ENCODE assay signal across 9 mouse cellular contexts in the genomic region with DNA sequence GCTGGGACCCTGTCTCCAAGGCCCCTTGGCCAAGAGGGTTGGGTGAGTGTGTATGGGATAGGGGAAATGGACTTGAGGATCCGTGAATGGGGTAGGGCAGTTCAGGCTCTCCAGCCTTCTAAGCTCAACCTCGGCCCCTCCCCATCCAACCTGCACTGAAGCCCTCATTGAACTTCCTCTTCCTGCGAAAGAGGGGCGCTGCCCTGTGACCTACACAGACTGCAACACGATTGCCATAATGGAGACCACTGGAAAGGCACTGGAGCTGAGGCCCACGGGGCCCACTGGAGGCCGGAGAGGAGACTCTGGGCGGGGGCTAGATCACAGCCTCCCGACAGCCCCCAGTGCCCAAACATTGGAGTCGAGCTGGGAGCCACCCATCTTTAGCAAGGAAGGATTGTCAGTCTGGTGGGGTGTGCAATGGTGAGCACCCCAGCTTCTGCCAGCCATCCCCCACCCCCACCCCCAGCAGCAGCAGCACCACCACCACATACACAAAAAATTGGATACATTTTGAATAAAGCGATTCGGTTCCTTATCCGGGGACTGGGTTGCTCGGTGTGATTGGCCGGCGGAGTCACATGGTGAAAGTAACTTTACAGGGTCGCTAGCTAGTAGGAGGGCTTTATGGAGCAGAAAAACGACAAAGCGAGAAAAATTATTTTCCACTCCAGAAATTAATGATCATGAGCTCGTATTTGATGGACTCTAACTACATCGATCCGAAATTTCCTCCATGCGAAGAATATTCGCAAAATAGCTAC. TPM values are rescaled to one million over a fixed set of nuclear protein-coding genes. Genes with fewer than 3 reads are reported as not detected.
DNase-seq lines count a peak whose midpoint lies in the region; ATAC-seq lines count a peak whose summit lies in the region.
"Had no signal": no experiment of that assay in that cellular context is flagged by ENCODE, and none has a peak within 500 bp of the region (broad histone marks: within the 10 kb centered on the region; RNA-seq: fewer than 3 reads in every experiment).

No protein-coding gene starts in this region.

- H3K27ac ChIP-seq in heart, embryonic 15.5 days = no peak overlapping the region
- peak overlapping the region; percentile 91 for H3K27ac ChIP-seq in hindbrain, embryonic 11.5 days (ENCODE audit: low read depth, low read length)
- H3K27ac ChIP-seq in midbrain, embryonic 15.5 days = no peak overlapping the region

- H3K27me3 ChIP-seq in heart, embryonic 15.5 days = peaks cover 98% of the 10 kb centered on the region
- peaks cover 88% of the 10 kb centered on the region for H3K27me3 ChIP-seq in hindbrain, embryonic 11.5 days (ENCODE audit: control insufficient read depth, insufficient read depth, low read length)
- peaks cover 97% of the 10 kb centered on the region for H3K27me3 ChIP-seq in midbrain, embryonic 15.5 days (replicated peaks)

- peak overlapping the region; percentile 51 for H3K4me2 ChIP-seq in heart, embryonic 15.5 days
- H3K4me2 ChIP-seq in hindbrain, embryonic 11.5 days (replicated peaks; ENCODE audit: low read depth, low read length) = peak overlapping the region; percentile 55
- H3K4me2 ChIP-seq in midbrain, embryonic 15.5 days = peak overlapping the region; percentile 17; the same call in 1 of the 2 replicates

- H3K4me1 ChIP-seq in heart, embryonic 15.5 days (replicated peaks) = peaks cover 9% of the 10 kb centered on the region
- no peaks in the 10 kb centered on the region; the same call in 1 of the 2 replicates for H3K4me1 ChIP-seq in hindbrain, embryonic 11.5 days (replicated peaks; ENCODE audit: control insufficient read depth, insufficient read depth, low read length)
- H3K4me1 ChIP-seq in midbrain, embryonic 15.5 days = no peaks in the 10 kb centered on the region

- ATAC-seq in heart, embryonic 15.5 days (replicated peaks; ENCODE audit: insufficient number of reproducible peaks, insufficient read depth, low FRiP score, low read depth) = no peak
- ATAC-seq in hindbrain, embryonic 11.5 days (ENCODE audit: low FRiP score) = peak; percentile 36
- ATAC-seq in midbrain, embryonic 15.5 days (replicated peaks) = no peak

- no peaks in the 10 kb centered on the region for H3K9me3 ChIP-seq in heart, embryonic 15.5 days (replicated peaks)
- H3K9me3 ChIP-seq in hindbrain, embryonic 11.5 days (ENCODE audit: control insufficient read depth, low read length) = no peaks in the 10 kb centered on the region
- H3K9me3 ChIP-seq in midbrain, embryonic 15.5 days = no peaks in the 10 kb centered on the region

- 2% methylated on average over 24 of the region's 24 CpGs for WGBS in heart, embryonic 15.5 days
- under 1% methylated on average over 24 of the region's 24 CpGs for WGBS in hindbrain, embryonic 11.5 days
- WGBS in midbrain, embryonic 15.5 days = 1% methylated on average over 24 of the region's 24 CpGs

- no peak for DNase-seq in heart, postnatal 4 days
- peak; percentile 27 for DNase-seq in NIH3T3 (ENCODE audit: low read depth)
- DNase-seq in hindbrain, embryonic 11.5 days (ENCODE audit: low spot score) = peak; percentile 48
- no peak for DNase-seq in spleen, adult 12 weeks (ENCODE audit: low spot score)
- DNase-seq in yolk sac, embryonic 10.5 days (ENCODE audit: low spot score) = no peak
- no peak for DNase-seq in spleen, postnatal 10 days (ENCODE audit: low spot score in 2 of 2)

- H3K4me3 ChIP-seq in heart, embryonic 15.5 days = peak overlapping the region; percentile 42
- H3K4me3 ChIP-seq in hindbrain, embryonic 11.5 days (ENCODE audit: low read depth, low read length) = peak overlapping the region; percentile 51
- no peak overlapping the region for H3K4me3 ChIP-seq in midbrain, embryonic 15.5 days

- no peak overlapping the region for H3K9ac ChIP-seq in heart, embryonic 15.5 days
- peak overlapping the region; percentile 77 for H3K9ac ChIP-seq in hindbrain, embryonic 11.5 days (ENCODE audit: low read depth, low read length)
- H3K9ac ChIP-seq in midbrain, embryonic 15.5 days = no peak overlapping the region

- no peaks in the 10 kb centered on the region for H3K36me3 ChIP-seq in heart, embryonic 15.5 days
- no peaks in the 10 kb centered on the region for H3K36me3 ChIP-seq in hindbrain, embryonic 11.5 days (ENCODE audit: control insufficient read depth, insufficient read depth, low read length)
- no peaks in the 10 kb centered on the region for H3K36me3 ChIP-seq in midbrain, embryonic 15.5 days (replicated peaks)

RNA-seq across cellular contexts. Expression of gene Hoxc4, which starts 15.5 kb away (rescaled TPM):
- polyA plus RNA-seq in heart, embryonic 15.5 days (2015; fragmentation: Nextera tagmentation; extraction: Ambion mirVana) = 0.52 and 1.7 TPM in 2 replicates
- total RNA-seq in heart, postnatal 4 days (2021) = under 1 TPM in 1 of 2 experiments, not detected in 1; 0.14 TPM
- 37.3 and 37.8 TPM in 2 replicates for polyA plus RNA-seq in hindbrain, embryonic 11.5 days (2014; fragmentation: Nextera tagmentation; extraction: Ambion mirVana)
- 0.08 TPM in 1 of 2 replicates, not detected in the other for polyA plus RNA-seq in midbrain, embryonic 15.5 days (2015; fragmentation: Nextera tagmentation; extraction: Ambion mirVana)
- total RNA-seq: layer of hippocampus, postnatal 10 days had no signal

RNA-seq across cellular contexts. Expression of gene Hoxc6, which starts 36.2 kb away (rescaled TPM):
- 0.43 and 0.57 TPM in 2 replicates for polyA plus RNA-seq in heart, embryonic 15.5 days (2015; fragmentation: Nextera tagmentation; extraction: Ambion mirVana)
- total RNA-seq in heart, postnatal 4 days (2021) = under 1 TPM in 1 of 2 experiments, not detected in 1; 0.16 TPM
- 0.45 and 5.4 TPM in 2 replicates for polyA plus RNA-seq in hindbrain, embryonic 11.5 days (2014; fragmentation: Nextera tagmentation; extraction: Ambion mirVana)
- not detected in 2 replicates for polyA plus RNA-seq in midbrain, embryonic 15.5 days (2015; fragmentation: Nextera tagmentation; extraction: Ambion mirVana)
- total RNA-seq: layer of hippocampus, postnatal 10 days had no signal

RNA-seq across cellular contexts. Expression of gene Hoxc8, which starts 43.8 kb away (rescaled TPM):
- polyA plus RNA-seq in heart, embryonic 15.5 days (2015; fragmentation: Nextera tagmentation; extraction: Ambion mirVana) = 0.16 TPM in 1 of 2 replicates, not detected in the other
- total RNA-seq in heart, postnatal 4 days (2021) = not detected
- not detected in 2 replicates for polyA plus RNA-seq in hindbrain, embryonic 11.5 days (2014; fragmentation: Nextera tagmentation; extraction: Ambion mirVana)
- not detected in 2 replicates for polyA plus RNA-seq in midbrain, embryonic 15.5 days (2015; fragmentation: Nextera tagmentation; extraction: Ambion mirVana)
- total RNA-seq: layer of hippocampus, postnatal 10 days had no signal

RNA-seq across cellular contexts. Expression of gene Hoxc9, which starts 58.0 kb away (rescaled TPM):
- polyA plus RNA-seq in heart, embryonic 15.5 days (2015; fragmentation: Nextera tagmentation; extraction: Ambion mirVana) = 0.19 TPM in 1 of 2 replicates, not detected in the other
- not detected for total RNA-seq in heart, postnatal 4 days (2021)
- not detected in 2 replicates for polyA plus RNA-seq in hindbrain, embryonic 11.5 days (2014; fragmentation: Nextera tagmentation; extraction: Ambion mirVana)
- not detected in 2 replicates for polyA plus RNA-seq in midbrain, embryonic 15.5 days (2015; fragmentation: Nextera tagmentation; extraction: Ambion mirVana)
- total RNA-seq: layer of hippocampus, postnatal 10 days had no signal

Comparison
In these comparisons a context has a peak if more than half of its experiments do, and no peak if none do; other contexts are left out.
1. DNase-seq: peak in NIH3T3 (single experiment) and hindbrain, embryonic 11.5 days (single experiment); none in heart, postnatal 4 days (single experiment), spleen, adult 12 weeks (single experiment), yolk sac, embryonic 10.5 days (single experiment) and spleen, postnatal 10 days (0 of 2).
2. RNA of gene Hoxc4, which starts 15.5 kb away (polyA plus RNA-seq): 37.3 to 37.8 TPM in hindbrain, embryonic 11.5 days; 0.52 to 1.7 TPM in heart, embryonic 15.5 days and 0.08 TPM in midbrain, embryonic 15.5 days; every median in the first group is over 10 times any median in the second.
3. Peak in every context shown above with its lines, with median percentiles within 50 percentile points of each other: H3K4me2 ChIP-seq.